Mouse (Mus musculus) lung, embryonic 14.5 days (tissue): ENCODE results near the gene Sparcl1. TPM values are rescaled to one million over a fixed set of nuclear protein-coding genes. Genes with fewer than 3 reads are reported as not detected.

Experiments
- ATAC-seq: fragments of 200-750 bp; cut with Nextera tagmentation; 2 replicates; pipeline ENCODE4 v1.8.0; 2017; ENCODE audit warnings: mild to moderate bottlenecking, moderate TSS enrichment, moderate library complexity; ENCODE audit not compliant: insufficient read depth
- DNase-seq: peaks from one replicate; pipeline ENCODE4 v3.0.0-alpha.2; 2015
- H3K27ac ChIP-seq: fragments of 300-500 bp; sonication (generic); 2 replicates; pipeline ENCODE4 v1.5.1; 2014; ENCODE audit warnings: low read depth, mild to moderate bottlenecking, moderate library complexity
- H3K27me3 ChIP-seq: fragments of 300-500 bp; sonication (generic); 2 replicates; pipeline ENCODE4 v1.6.1; 2014; ENCODE audit warnings: low read length, control low read depth; ENCODE audit not compliant: insufficient read depth
- H3K36me3 ChIP-seq: fragments of 300-500 bp; sonication (generic); 2 replicates; pipeline ENCODE4 v1.6.1; 2014; ENCODE audit warnings: control low read depth; ENCODE audit not compliant: insufficient read depth
- H3K4me1 ChIP-seq: fragments of 300-500 bp; sonication (generic); 2 replicates; pipeline ENCODE4 v1.6.1; 2014; ENCODE audit warnings: antibody characterized with exemption, control low read depth; ENCODE audit not compliant: insufficient read depth
- H3K4me2 ChIP-seq: fragments of 300-500 bp; sonication (generic); 2 replicates; pipeline ENCODE4 v1.6.1; 2014; ENCODE audit warnings: mild to moderate bottlenecking
- H3K4me3 ChIP-seq: fragments of 300-500 bp; sonication (generic); 2 replicates; pipeline ENCODE4 v1.5.1; 2014; ENCODE audit warnings: low read depth, low read length
- H3K9ac ChIP-seq: fragments of 300-500 bp; sonication (generic); 2 replicates; pipeline ENCODE4 v1.6.1; 2014
- H3K9me3 ChIP-seq: fragments of 300-500 bp; sonication (generic); 2 replicates; pipeline ENCODE4 v1.6.1; 2016; ENCODE audit warnings: low read depth, low read length, control low read depth
- CTCF ChIP-seq: IDR thresholded peaks from 2 replicates; pipeline ENCODE4 v1.5.1; 2016; ENCODE audit warnings: antibody characterized with exemption, low read depth
- WGBS: fragments of 180-500 bp; shearing (Covaris S2); extraction: QIAGEN DNeasy Blood & Tissue Kit; methylation state at CpG from one replicate; pipeline ENCODE4 v1.1.7; 2014; 5-methylcytosine and 5-hydroxymethylcytosine counted together
- polyA plus RNA-seq: library from polyadenylated mRNA; unstranded; fragments of >200 nt; fragmentation: Nextera tagmentation; extraction: Ambion mirVana; gene quantifications from 2 replicates; pipeline ENCODE4 v1.2.1, GENCODE M21; 2014

Sparcl1 gene
- polyA plus RNA-seq, 1 experiment from 2014 or later, result 296 TPM

GRCm38 (mm10) chr5:104101678-104102531 lies 11.6 kb downstream of the Sparcl1 start:
- H3K27ac ChIP-seq, result no peak overlapping the region
- H3K27me3 ChIP-seq, result no peaks in the 10 kb centered on the region
- H3K4me2 ChIP-seq, result no peak overlapping the region
- H3K9ac ChIP-seq, result no peak overlapping the region
- no peak for TF ChIP-seq CTCF
- H3K4me3 ChIP-seq, result no peak overlapping the region
- H3K4me1 ChIP-seq, result peaks cover 11% of the 10 kb centered on the region
- no peaks in the 10 kb centered on the region for H3K9me3 ChIP-seq
- WGBS, result 37% methylated on average over 10 of the region's 10 CpGs
- H3K36me3 ChIP-seq, result no peaks in the 10 kb centered on the region
- peak; percentile 18 for DNase-seq
- no peak for ATAC-seq

DNA sequence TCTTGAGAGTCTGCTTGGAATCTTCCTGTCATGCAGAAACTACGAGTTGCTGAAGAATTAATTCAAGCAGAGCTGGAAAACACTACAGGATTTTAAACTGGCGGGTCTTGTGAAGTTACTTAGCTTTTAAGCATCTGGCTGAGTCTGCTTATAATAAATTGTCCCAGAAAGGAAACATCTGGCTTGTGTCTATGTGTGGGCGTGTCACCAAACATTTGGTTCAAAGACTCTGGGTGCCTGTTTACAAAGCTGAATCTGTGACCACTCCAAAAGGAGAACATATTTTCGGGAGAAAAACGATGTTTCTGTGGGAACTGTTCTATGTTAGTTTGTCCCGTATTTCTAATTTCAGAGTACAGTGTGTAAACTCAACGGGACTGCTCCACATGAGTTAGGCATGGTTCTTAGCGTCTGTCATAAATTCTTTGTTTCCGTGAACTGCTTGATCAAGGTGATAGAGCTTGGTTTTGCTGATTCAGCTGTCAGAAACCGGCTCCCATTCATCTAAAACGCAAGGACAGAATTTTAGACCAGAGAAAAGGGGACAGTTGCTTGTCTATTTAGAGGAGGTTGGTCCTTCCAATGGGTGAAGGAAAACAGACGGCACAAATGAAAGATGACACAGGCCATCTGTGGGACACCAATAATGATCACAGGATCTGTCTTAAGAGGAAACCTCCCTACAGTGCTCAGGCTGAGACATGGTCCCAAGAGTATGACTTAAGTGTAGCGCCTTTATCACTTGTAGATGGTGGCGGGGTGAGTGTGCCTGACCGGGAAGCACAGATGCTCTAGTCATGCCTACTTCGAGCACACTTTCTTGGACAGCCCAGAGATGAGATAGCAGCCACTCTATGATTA lies 17.2 kb downstream of the Sparcl1 start:
- Histone ChIP-seq H3K9me3 (no peaks in the 10 kb centered on the region), H3K4me2 (peak overlapping the region; percentile 45), H3K36me3 (peaks cover 19% of the 10 kb centered on the region), H3K4me3 (no peak overlapping the region), H3K4me1 (peaks cover 17% of the 10 kb centered on the region), H3K27ac (peak overlapping the region; percentile 93), H3K9ac (no peak overlapping the region), H3K27me3 (no peaks in the 10 kb centered on the region)
- TF ChIP-seq CTCF, result no peak
- 33% methylated on average over 16 of the region's 16 CpGs for WGBS
- DNase-seq, result peak; percentile 96
- peak; percentile 90 for ATAC-seq

- H3K27me3 ChIP-seq, result no peaks in the 10 kb centered on the region
- H3K4me3 ChIP-seq, result no peak overlapping the region
- peaks cover 17% of the 10 kb centered on the region for H3K4me1 ChIP-seq
- peaks cover 26% of the 10 kb centered on the region for H3K36me3 ChIP-seq
- 35% methylated on average over 11 of the region's 11 CpGs for WGBS
- peak overlapping the region; percentile 93 for H3K27ac ChIP-seq
- H3K4me2 ChIP-seq, result peak overlapping the region; percentile 18; the same call in 1 of the 2 replicates
- no peak overlapping the region for H3K9ac ChIP-seq
- TF ChIP-seq CTCF, result no peak
- H3K9me3 ChIP-seq, result no peaks in the 10 kb centered on the region
- DNase-seq, result no peak
- peak; percentile 57 for ATAC-seq
Measured at GRCm38 (mm10) chr5:104095416-104096077, 18.0 kb downstream of the Sparcl1 start.

GRCm38 (mm10) chr5:104089751-104090150 lies 23.8 kb downstream of the Sparcl1 start:
- 81% methylated on average over 2 of the region's 2 CpGs for WGBS
- Histone ChIP-seq H3K4me1 (no peaks in the 10 kb centered on the region), H3K9ac (no peak overlapping the region), H3K27me3 (no peaks in the 10 kb centered on the region), H3K36me3 (peaks cover 78% of the 10 kb centered on the region), H3K9me3 (no peaks in the 10 kb centered on the region), H3K4me2 (no peak overlapping the region), H3K27ac (no peak overlapping the region), H3K4me3 (no peak overlapping the region)
- ATAC-seq (no peak), DNase-seq (no peak)
- TF ChIP-seq CTCF, result no peak

- Histone ChIP-seq H3K9ac (no peak overlapping the region), H3K4me1 (no peaks in the 10 kb centered on the region), H3K9me3 (no peaks in the 10 kb centered on the region), H3K27me3 (no peaks in the 10 kb centered on the region), H3K4me3 (no peak overlapping the region), H3K4me2 (no peak overlapping the region), H3K36me3 (peaks cover 82% of the 10 kb centered on the region), H3K27ac (no peak overlapping the region)
- 91% methylated on average over 9 of the region's 9 CpGs for WGBS
- DNase-seq (no peak), ATAC-seq (no peak)
- TF ChIP-seq CTCF, result no peak
Measured at GRCm38 (mm10) chr5:104085366-104085765, 28.2 kb downstream of the Sparcl1 start.

DNA sequence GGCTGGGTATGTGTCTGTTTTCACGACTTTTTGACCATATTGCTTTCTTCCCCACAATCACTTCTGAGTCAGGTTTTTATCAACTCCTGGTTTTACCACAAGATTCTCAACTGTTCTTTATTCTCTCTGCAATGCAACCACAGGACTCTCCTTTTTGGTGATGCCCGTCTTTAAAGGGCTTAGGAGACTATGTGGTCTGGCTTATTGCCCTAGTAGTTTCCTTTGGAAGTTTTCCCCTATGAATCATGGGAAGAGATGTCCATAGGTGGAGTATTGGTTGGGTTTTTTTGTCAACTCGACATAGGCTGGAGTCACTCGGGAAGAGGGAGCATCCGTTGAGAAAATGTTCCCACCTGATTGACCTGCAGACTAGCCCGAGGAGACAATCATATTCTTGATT lies 32.8 kb downstream of the Sparcl1 start:
- Histone ChIP-seq H3K4me1 (no peaks in the 10 kb centered on the region), H3K4me3 (no peak overlapping the region), H3K9ac (no peak overlapping the region), H3K4me2 (no peak overlapping the region), H3K36me3 (peaks cover 48% of the 10 kb centered on the region), H3K27ac (no peak overlapping the region), H3K9me3 (no peaks in the 10 kb centered on the region), H3K27me3 (no peaks in the 10 kb centered on the region)
- DNase-seq (no peak), ATAC-seq (no peak)
- TF ChIP-seq CTCF, result no peak
- WGBS, result 80% methylated on average over 6 of the region's 6 CpGs
